Mouse (Mus musculus): ENCODE results near the gene Gm12216. TPM values are rescaled to one million over a fixed set of nuclear protein-coding genes. Genes with fewer than 3 reads are reported as not detected.

Gene Gm12216
- polyA plus RNA-seq, 1 experiment from 2014 or later, result 0.79 TPM

- WGBS, result 91% methylated on average over 10 of the region's 10 CpGs
- no peak overlapping the region for H3K27ac ChIP-seq (replicated peaks)
- H3K4me3 ChIP-seq (replicated peaks), result no peak overlapping the region
- H3K9ac ChIP-seq (replicated peaks), result no peak overlapping the region
- H3K4me2 ChIP-seq, result no peak overlapping the region
- peaks cover 15% of the 10 kb centered on the region for H3K4me1 ChIP-seq
- no peaks in the 10 kb centered on the region for H3K36me3 ChIP-seq
- no peaks in the 10 kb centered on the region for H3K27me3 ChIP-seq (replicated peaks)
- H3K9me3 ChIP-seq (replicated peaks), result no peaks in the 10 kb centered on the region
- ATAC-seq (ENCODE audit: low FRiP score), result no peak
Measured at GRCm38 (mm10) chr11:53798041-53798711, 60.9 kb downstream of the Gm12216 start.

- Histone ChIP-seq H3K4me1 (peaks cover 15% of the 10 kb centered on the region), H3K27ac (replicated peaks) (no peak overlapping the region), H3K4me3 (replicated peaks) (no peak overlapping the region), H3K9ac (replicated peaks) (no peak overlapping the region), H3K36me3 (no peaks in the 10 kb centered on the region), H3K9me3 (replicated peaks) (no peaks in the 10 kb centered on the region), H3K27me3 (replicated peaks) (no peaks in the 10 kb centered on the region), H3K4me2 (no peak overlapping the region)
- 41% methylated on average over 6 of the region's 6 CpGs for WGBS
- no peak for ATAC-seq (ENCODE audit: low FRiP score)
Measured at GRCm38 (mm10) chr11:53797386-53797920, 61.6 kb downstream of the Gm12216 start.

GRCm38 (mm10) chr11:53796409-53797151 is 62.5 kb downstream of the Gm12216 start:
- 66% methylated on average over 12 of the region's 12 CpGs for WGBS
- H3K4me3 ChIP-seq (replicated peaks), result no peak overlapping the region
- H3K27ac ChIP-seq (replicated peaks), result no peak overlapping the region
- H3K4me1 ChIP-seq, result peaks cover 15% of the 10 kb centered on the region
- H3K36me3 ChIP-seq, result no peaks in the 10 kb centered on the region
- H3K9me3 ChIP-seq (replicated peaks), result no peaks in the 10 kb centered on the region
- ATAC-seq (ENCODE audit: low FRiP score), result no peak
- H3K4me2 ChIP-seq, result no peak overlapping the region
- H3K9ac ChIP-seq (replicated peaks), result no peak overlapping the region
- H3K27me3 ChIP-seq (replicated peaks), result no peaks in the 10 kb centered on the region

- Histone ChIP-seq H3K4me2 (no peak overlapping the region), H3K9me3 (replicated peaks) (no peaks in the 10 kb centered on the region), H3K27ac (replicated peaks) (no peak overlapping the region), H3K9ac (replicated peaks) (no peak overlapping the region), H3K36me3 (no peaks in the 10 kb centered on the region), H3K27me3 (replicated peaks) (no peaks in the 10 kb centered on the region), H3K4me1 (peaks cover 15% of the 10 kb centered on the region), H3K4me3 (replicated peaks) (no peak overlapping the region)
- WGBS, result 71% methylated on average over 8 of the region's 8 CpGs
- ATAC-seq (ENCODE audit: low FRiP score), result no peak
Measured at GRCm38 (mm10) chr11:53795813-53796212, 63.2 kb downstream of the Gm12216 start.

- no peak; the same call in 1 of the 2 replicates for ATAC-seq (ENCODE audit: low FRiP score)
- Histone ChIP-seq H3K4me1 (peaks cover 15% of the 10 kb centered on the region), H3K27ac (replicated peaks) (no peak overlapping the region), H3K9me3 (replicated peaks) (no peaks in the 10 kb centered on the region), H3K9ac (replicated peaks) (no peak overlapping the region), H3K27me3 (replicated peaks) (no peaks in the 10 kb centered on the region), H3K4me3 (replicated peaks) (no peak overlapping the region), H3K36me3 (no peaks in the 10 kb centered on the region), H3K4me2 (no peak overlapping the region)
- 64% methylated on average over 25 of the region's 25 CpGs for WGBS
Measured at GRCm38 (mm10) chr11:53794671-53795557, 64.1 kb downstream of the Gm12216 start.

GRCm38 (mm10) chr11:53794015-53794414 is 65.0 kb downstream of the Gm12216 start:
- no peak overlapping the region for H3K4me3 ChIP-seq (replicated peaks)
- H3K27me3 ChIP-seq (replicated peaks), result no peaks in the 10 kb centered on the region
- no peak overlapping the region for H3K27ac ChIP-seq (replicated peaks)
- no peak for ATAC-seq (ENCODE audit: low FRiP score)
- H3K36me3 ChIP-seq, result no peaks in the 10 kb centered on the region
- H3K4me1 ChIP-seq, result peaks cover 15% of the 10 kb centered on the region
- WGBS, result 87% methylated on average over 3 of the region's 3 CpGs
- H3K9me3 ChIP-seq (replicated peaks), result no peaks in the 10 kb centered on the region
- no peak overlapping the region for H3K9ac ChIP-seq (replicated peaks)
- H3K4me2 ChIP-seq, result no peak overlapping the region

GRCm38 (mm10) chr11:53792986-53793385 is 66.1 kb downstream of the Gm12216 start:
- Histone ChIP-seq H3K9ac (replicated peaks) (no peak overlapping the region), H3K9me3 (replicated peaks) (no peaks in the 10 kb centered on the region), H3K4me2 (no peak overlapping the region), H3K36me3 (no peaks in the 10 kb centered on the region), H3K4me1 (peaks cover 15% of the 10 kb centered on the region), H3K27me3 (replicated peaks) (no peaks in the 10 kb centered on the region), H3K27ac (replicated peaks) (no peak overlapping the region), H3K4me3 (replicated peaks) (no peak overlapping the region)
- WGBS, result 77% methylated on average over 3 of the region's 3 CpGs
- no peak for ATAC-seq (ENCODE audit: low FRiP score)

- Histone ChIP-seq H3K27me3 (replicated peaks) (no peaks in the 10 kb centered on the region), H3K36me3 (no peaks in the 10 kb centered on the region), H3K4me1 (no peaks in the 10 kb centered on the region), H3K9ac (replicated peaks) (no peak overlapping the region), H3K4me2 (no peak overlapping the region), H3K9me3 (replicated peaks) (no peaks in the 10 kb centered on the region), H3K4me3 (replicated peaks) (no peak overlapping the region), H3K27ac (replicated peaks) (no peak overlapping the region)
- ATAC-seq (ENCODE audit: low FRiP score), result no peak
- WGBS, result 83% methylated on average over 3 of the region's 3 CpGs
Measured at GRCm38 (mm10) chr11:53789277-53789676, 69.8 kb downstream of the Gm12216 start.

- H3K4me1 ChIP-seq, result no peaks in the 10 kb centered on the region
- no peak overlapping the region for H3K9ac ChIP-seq (replicated peaks)
- no peak overlapping the region for H3K27ac ChIP-seq (replicated peaks)
- 61% methylated on average over 8 of the region's 8 CpGs for WGBS
- no peak overlapping the region for H3K4me3 ChIP-seq (replicated peaks)
- H3K27me3 ChIP-seq (replicated peaks), result no peaks in the 10 kb centered on the region
- H3K4me2 ChIP-seq, result no peak overlapping the region
- ATAC-seq (ENCODE audit: low FRiP score), result no peak
- H3K9me3 ChIP-seq (replicated peaks), result no peaks in the 10 kb centered on the region
- no peaks in the 10 kb centered on the region for H3K36me3 ChIP-seq
Measured at GRCm38 (mm10) chr11:53788196-53788595, 70.9 kb downstream of the Gm12216 start.

- no peak for ATAC-seq (ENCODE audit: low FRiP score)
- H3K9me3 ChIP-seq (replicated peaks), result no peaks in the 10 kb centered on the region
- WGBS, result 89% methylated on average over 13 of the region's 13 CpGs
- no peak overlapping the region for H3K27ac ChIP-seq (replicated peaks)
- no peaks in the 10 kb centered on the region for H3K36me3 ChIP-seq
- H3K27me3 ChIP-seq (replicated peaks), result no peaks in the 10 kb centered on the region
- H3K4me2 ChIP-seq, result no peak overlapping the region
- H3K4me3 ChIP-seq (replicated peaks), result no peak overlapping the region
- H3K9ac ChIP-seq (replicated peaks), result no peak overlapping the region
- H3K4me1 ChIP-seq, result no peaks in the 10 kb centered on the region
Measured at GRCm38 (mm10) chr11:53786058-53787031, 72.7 kb downstream of the Gm12216 start.
